Mouse (Mus musculus) adrenal gland, postnatal 10 days (tissue): ENCODE data around the gene 1700011M02Rik. TPM values are rescaled to one million over a fixed set of nuclear protein-coding genes. Genes with fewer than 3 reads are reported as not detected.
"Not testable (repeated sequence)": the region's sequence is repeated elsewhere in the genome, so short reads cannot be mapped to it uniquely, and the experiment has no call there.

Experiments used
- DNase-seq: peaks from one replicate; pipeline ENCODE4 v3.0.0; 2021; ENCODE audit warnings: mixed read lengths
- long read RNA-seq, 2 experiments: library from polyadenylated mRNA; stranded (forward); transcript quantifications; one replicate each; pipeline ENCODE4 v2.0.0; 2021
- total RNA-seq, 2 experiments: library from RNA; stranded (reverse); gene quantifications; 2 replicates each; pipeline ENCODE4 v1.2.3; 2021

Gene 1700011M02Rik
- total RNA-seq, result not detected
- long read RNA-seq, experiment 1, result 0 reads
- long read RNA-seq, experiment 2, result 0 reads

- not testable (repeated sequence) for DNase-seq
Measured at GRCm38 (mm10) chrX:102908587-102908986, at the start of gene 1700011M02Rik, which contains the start of gene Dmrtc1a. TSS of gene 1700011M02Rik (plus strand) at chrX:102908905. TSS of gene Dmrtc1a (minus strand) at chrX:102908687.

- no peak for DNase-seq
Measured at GRCm38 (mm10) chrX:102867871-102868270, 40.8 kb upstream of the 1700011M02Rik start, which contains the start of gene 1700031F05Rik. TSS of gene 1700031F05Rik (minus strand) at chrX:102867971.

DNA sequence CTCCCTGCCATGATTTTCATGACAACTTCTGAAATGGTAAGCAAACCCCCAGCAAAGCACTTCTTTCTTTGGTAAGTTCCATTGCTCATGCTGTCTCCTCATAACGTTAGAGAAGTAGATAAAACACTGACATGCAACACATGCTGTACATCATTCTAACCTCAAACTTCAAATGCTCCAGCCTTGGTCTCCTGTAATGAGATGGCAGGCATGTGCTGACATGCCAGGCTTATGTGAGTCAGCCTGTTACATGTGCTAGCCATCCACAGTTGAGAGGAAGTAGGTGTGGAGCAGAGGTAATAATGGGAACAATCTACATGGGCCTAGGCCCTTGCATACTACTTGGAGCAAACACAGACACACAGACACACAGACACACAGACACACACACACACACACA is 6.1 kb downstream of the 1700011M02Rik start:
- DNase-seq, result not testable (repeated sequence)

DNA sequence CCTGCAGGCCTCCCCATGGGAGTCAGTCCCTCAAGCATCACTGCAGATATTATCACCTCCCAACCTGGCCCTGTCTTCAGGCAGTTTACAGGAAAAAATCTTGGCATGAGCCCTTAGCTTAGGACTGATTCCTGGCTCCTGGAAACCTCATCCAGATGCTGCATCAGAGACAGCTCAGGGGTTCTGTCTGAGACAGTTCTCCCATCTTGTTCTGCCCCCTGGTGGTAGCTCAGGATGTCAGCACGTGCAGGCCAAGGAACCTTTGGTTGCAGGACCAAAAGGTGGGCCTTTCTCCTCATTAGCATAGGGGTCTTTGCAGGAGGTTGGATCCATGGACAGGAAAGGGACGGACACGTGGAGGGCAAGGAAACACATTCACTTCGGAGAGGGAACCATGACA is 18.0 kb downstream of the 1700011M02Rik start:
- peak; percentile 39 for DNase-seq

DNA sequence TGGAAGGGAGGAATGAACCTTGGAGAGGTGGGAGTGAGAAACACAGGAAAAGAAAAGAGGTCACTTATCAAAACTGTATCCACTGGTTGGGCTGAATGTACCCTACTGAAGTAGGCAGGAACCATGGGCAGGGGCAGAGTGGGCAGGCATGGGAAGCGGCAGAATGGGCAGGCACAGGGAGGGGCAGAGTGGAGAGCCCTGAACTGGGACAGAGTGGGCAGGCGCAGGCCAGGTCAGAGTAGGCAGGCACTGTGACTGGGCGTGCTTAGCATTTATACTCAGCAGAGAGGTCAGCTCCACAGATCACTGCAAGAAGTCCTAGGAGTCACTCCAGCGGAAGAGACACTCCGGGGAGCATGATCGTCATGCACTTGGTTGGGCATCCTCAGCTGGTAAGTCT is 19.4 kb downstream of the 1700011M02Rik start, which contains the start of gene 1700018G05Rik:
TSS of gene 1700018G05Rik (plus strand) at position 301 of the 400 bp plus-strand sequence.
- DNase-seq, result not testable (repeated sequence)

DNA sequence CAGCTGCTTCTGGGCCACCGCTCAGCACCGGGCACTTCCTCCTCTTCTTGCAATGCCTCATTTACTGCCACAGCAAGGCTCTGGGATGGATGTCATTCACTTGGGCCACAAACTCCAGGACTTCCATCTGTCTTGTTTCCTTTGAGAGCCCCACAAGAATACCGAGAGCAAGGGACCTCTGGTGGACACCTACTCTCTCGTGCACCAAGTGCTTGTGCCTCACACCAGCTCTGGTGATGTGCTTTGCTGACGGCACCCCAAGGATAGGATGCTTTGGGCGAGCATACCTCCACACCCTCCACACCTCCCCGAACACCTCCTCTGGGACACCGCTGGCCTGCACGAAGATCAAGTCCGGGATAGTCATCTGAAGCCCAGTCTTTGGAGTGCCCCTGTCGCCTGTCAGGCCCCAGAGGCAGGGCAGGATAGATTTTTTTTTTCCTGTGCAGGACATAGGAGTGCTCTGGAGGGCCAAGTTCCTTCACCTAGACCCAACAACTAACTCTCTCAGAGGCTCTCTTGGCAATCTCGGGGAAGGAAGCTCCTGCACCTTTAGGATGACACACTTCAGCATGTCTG is 24.4 kb downstream of the 1700011M02Rik start:
- no peak for DNase-seq

GRCm38 (mm10) chrX:102933571-102934394 is 25.1 kb downstream of the 1700011M02Rik start:
- DNase-seq, result peak; percentile 62

GRCm38 (mm10) chrX:102934395-102934764 is 25.7 kb downstream of the 1700011M02Rik start:
- DNase-seq, result no peak

DNA sequence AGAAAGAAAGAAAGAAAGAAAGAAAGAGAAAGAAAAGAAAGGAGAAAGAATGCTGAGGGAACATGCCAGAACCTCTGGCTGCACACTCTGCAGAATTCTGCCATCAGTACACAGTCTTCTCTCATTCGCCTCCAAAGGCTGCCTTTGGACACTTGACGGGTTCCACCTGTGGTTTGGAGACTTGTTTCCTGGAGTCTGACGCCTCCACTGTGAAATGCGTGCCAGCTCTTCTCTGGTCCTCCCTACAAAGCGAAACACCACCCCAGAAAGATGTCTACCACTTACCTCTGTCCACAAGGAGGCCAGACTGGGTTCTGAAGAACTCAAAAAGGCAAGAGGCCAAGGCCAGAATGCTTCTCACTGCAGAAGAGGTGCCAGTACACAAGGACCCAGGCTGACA is 28.0 kb downstream of the 1700011M02Rik start:
- no peak for DNase-seq

DNA sequence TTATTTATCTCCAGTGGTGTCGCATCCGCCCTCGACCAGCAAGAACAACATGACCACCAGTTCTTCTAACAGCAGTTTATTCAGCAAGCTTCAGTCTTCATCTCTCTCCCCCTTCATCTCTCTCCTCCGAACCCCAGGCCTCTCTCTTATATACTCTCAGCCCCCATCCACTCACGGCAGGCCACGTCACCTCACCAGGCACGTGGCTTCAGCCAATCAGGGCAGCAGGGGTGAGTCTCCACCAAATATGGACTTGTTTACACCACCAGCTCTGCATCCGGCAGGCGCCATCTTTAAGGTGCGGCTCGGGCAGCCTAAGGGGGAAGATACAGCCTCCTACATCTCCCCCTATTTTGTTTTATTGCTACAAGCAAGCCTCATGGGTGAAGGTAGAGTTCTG is 41.4 kb downstream of the 1700011M02Rik start:
- DNase-seq, result not testable (repeated sequence)

GRCm38 (mm10) chrX:102958917-102959316 is 50.2 kb downstream of the 1700011M02Rik start:
- DNase-seq, result peak; percentile 19

Other genes starting within 250 kb of the 1700011M02Rik start
- gene Gm3880, start 221.9 kb upstream of the 1700011M02Rik start, total RNA-seq, result not detected
- gene Gm9112, start 201.3 kb upstream of the 1700011M02Rik start, total RNA-seq, result not detected
- not detected for gene Dmrtc1b, start 201.0 kb upstream of the 1700011M02Rik start, total RNA-seq
- not detected for gene Dmrtc1c1, start 105.9 kb upstream of the 1700011M02Rik start, total RNA-seq
- gene Dmrtc1c2, start 54.3 kb upstream of the 1700011M02Rik start, total RNA-seq, result not detected
- gene 1700031F05Rik, start 40.9 kb upstream of the 1700011M02Rik start, total RNA-seq, result not detected
- gene Dmrtc1a, start 218 bp upstream of the 1700011M02Rik start, total RNA-seq, result under 1 TPM in 1 of 2 experiments, not detected in 1; 0.30 TPM
- gene 1700018G05Rik, start 19.5 kb downstream of the 1700011M02Rik start, total RNA-seq, result not detected